In genomic region chr6:114888922-114889321, GRCm38 (mm10) we compare ENCODE assay signal across 8 mouse cellular contexts.
DNase-seq lines count a peak whose midpoint lies in the region; ATAC-seq and TF ChIP-seq lines count a peak whose summit lies in the region.

No protein-coding gene starts in this region.

- no peak overlapping the region for H3ac ChIP-seq in C2C12 (ENCODE audit: control insufficient read depth, insufficient read length, low read depth)

- H3K27ac ChIP-seq in hindbrain, embryonic 10.5 days, result peak overlapping the region; percentile 82
- peak overlapping the region; percentile 76 for H3K27ac ChIP-seq in lung, embryonic 15.5 days

- DNase-seq in cerebellum, adult 8-10 months, result peak; percentile 32
- DNase-seq in hindbrain, embryonic 10.5 days (ENCODE audit: low spot score), result peak; percentile 80
- peak; percentile 74 to 83 for DNase-seq in layer of hippocampus, adult 8-10 months (ENCODE audit: low spot score in 2 of 2)
- DNase-seq in right cerebral cortex, adult 18-20 months, result peak; percentile 85
- DNase-seq in thymus, postnatal 14 days, result no peak

- peaks cover 94% of the 10 kb centered on the region for H3K4me1 ChIP-seq in hindbrain, embryonic 10.5 days (replicated peaks)
- peaks cover 87% of the 10 kb centered on the region for H3K4me1 ChIP-seq in lung, embryonic 15.5 days

- no peak overlapping the region for H3K9ac ChIP-seq in lung, embryonic 15.5 days

- H3K79me3 ChIP-seq in C2C12 (ENCODE audit: low read depth), result peaks cover 71% of the 10 kb centered on the region

- 14% methylated on average over 13 of the region's 13 CpGs for WGBS in hindbrain, embryonic 10.5 days
- 12% methylated on average over 13 of the region's 13 CpGs for WGBS in lung, embryonic 15.5 days

- no peak overlapping the region for H3K4me2 ChIP-seq in lung, embryonic 15.5 days

- H3K9me3 ChIP-seq in hindbrain, embryonic 10.5 days, result no peaks in the 10 kb centered on the region
- H3K9me3 ChIP-seq in lung, embryonic 15.5 days, result no peaks in the 10 kb centered on the region

- peak; percentile 78 for ATAC-seq in frontal cortex, adult (ENCODE audit: low TSS enrichment)
- ATAC-seq in lung, embryonic 15.5 days (ENCODE audit: borderline replicate concordance, extremely low read depth, low FRiP score, low TSS enrichment), result peak; percentile 73

- H3K27me3 ChIP-seq in C2C12 (ENCODE audit: control insufficient read depth, insufficient read depth, insufficient read length), result no peaks in the 10 kb centered on the region
- H3K27me3 ChIP-seq in hindbrain, embryonic 10.5 days (ENCODE audit: insufficient read depth, poor library complexity, severe bottlenecking), result no peaks in the 10 kb centered on the region
- H3K27me3 ChIP-seq in lung, embryonic 15.5 days, result no peaks in the 10 kb centered on the region

- H3K4me3 ChIP-seq in C2C12 (ENCODE audit: insufficient read depth, poor library complexity, severe bottlenecking), result no peak overlapping the region
- peak overlapping the region; percentile 20; the same call in 1 of the 2 replicates for H3K4me3 ChIP-seq in hindbrain, embryonic 10.5 days
- H3K4me3 ChIP-seq in lung, embryonic 15.5 days, result no peak overlapping the region

- peaks cover 89% of the 10 kb centered on the region for H3K79me2 ChIP-seq in C2C12 (ENCODE audit: control insufficient read depth, insufficient read depth)

- peaks cover 27% of the 10 kb centered on the region for H3K36me3 ChIP-seq in C2C12 (ENCODE audit: control insufficient read depth, insufficient read depth)
- peaks cover 54% of the 10 kb centered on the region for H3K36me3 ChIP-seq in hindbrain, embryonic 10.5 days
- H3K36me3 ChIP-seq in lung, embryonic 15.5 days, result peaks cover 22% of the 10 kb centered on the region; the same call in 1 of the 2 replicates

- TF ChIP-seq CTCF in C2C12 (IDR thresholded peaks at IDR 0.05; ENCODE audit: control insufficient read depth, insufficient read depth, insufficient read length), result peak; percentile 81

TF ChIP-seq in C2C12, 6 proteins besides CTCF, POLR2A, EP300 and RAD21:
- TF ChIP-seq USF1 (IDR thresholded peaks at IDR 0.05; ENCODE audit: low read depth) (peak; percentile 14), MYOG (IDR thresholded peaks at IDR 0.05; ENCODE audit: control insufficient read depth, extremely low read depth, insufficient read length) (no peak), CEBPB (IDR thresholded peaks at IDR 0.05; ENCODE audit: low read depth) (no peak), MYOD1 (IDR thresholded peaks at IDR 0.05; ENCODE audit: control insufficient read depth, insufficient read length, low read depth) (peak; percentile 88), MAX (IDR thresholded peaks at IDR 0.05) (peak; percentile 13), FOSL1 (IDR thresholded peaks at IDR 0.05; ENCODE audit: insufficient read depth, low read length, poor library complexity, severe bottlenecking) (peak; percentile 50)
